16 mouse cellular contexts compared by ENCODE assay signal in the genomic region with DNA sequence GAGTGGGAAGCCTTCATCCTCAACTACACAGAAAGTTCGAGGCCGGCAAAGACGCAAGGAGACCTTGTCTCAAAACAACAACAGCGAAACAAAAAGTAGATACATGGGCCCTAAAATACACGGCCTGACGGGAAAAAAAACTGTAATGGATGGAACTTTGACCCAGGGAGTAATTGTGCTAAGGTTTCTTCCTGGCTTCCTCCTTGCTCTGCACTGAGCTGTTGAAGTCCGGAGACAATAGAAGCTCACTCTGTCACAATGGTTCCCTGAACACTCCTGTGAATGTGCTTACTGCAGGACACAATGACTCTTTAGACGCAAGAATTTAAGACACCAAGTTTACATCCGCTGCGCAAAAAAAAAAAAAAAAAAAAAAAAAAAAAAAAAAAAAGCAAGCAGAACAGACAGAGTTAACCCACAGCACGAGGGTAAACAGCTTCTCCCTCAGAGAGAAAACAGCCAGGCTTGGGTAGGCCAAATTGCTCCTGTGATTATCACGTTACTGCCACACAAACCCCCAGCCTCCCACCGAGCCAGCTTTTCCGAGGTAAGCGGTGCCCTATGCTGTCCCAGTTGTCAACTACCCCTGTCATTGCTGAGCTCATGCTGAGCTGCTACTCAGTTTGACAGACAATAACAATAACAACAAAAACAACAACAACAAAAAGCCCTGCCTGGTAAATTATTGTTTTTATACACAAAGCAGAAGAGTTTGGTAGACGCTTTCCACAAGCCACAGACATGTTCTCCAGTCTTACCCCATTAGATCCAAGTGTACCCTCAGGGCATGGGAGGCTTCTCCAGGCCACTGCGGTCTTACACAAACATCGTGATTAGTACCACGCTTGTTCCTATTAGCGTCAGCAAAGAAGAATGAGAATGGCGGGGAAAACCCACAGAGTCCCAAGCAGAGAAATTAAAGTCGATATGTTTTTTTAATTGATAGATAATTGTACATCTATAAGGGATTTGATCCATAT.
A peak's percentile ranks its signal among the peaks of the same experiment; 100 is the strongest.
DNase-seq lines count a peak whose midpoint lies in the region; ATAC-seq lines count a peak whose summit lies in the region.
"Had no signal": no experiment of that assay in that cellular context is flagged by ENCODE, and none has a peak within 500 bp of the region (broad histone marks: within the 10 kb centered on the region; RNA-seq: fewer than 3 reads in every experiment).

No protein-coding gene starts in this region.

- peaks cover 10% of the 10 kb centered on the region; the same call in 1 of the 2 replicates for H3K4me1 ChIP-seq in midbrain, embryonic 11.5 days (ENCODE audit: control insufficient read depth, insufficient read depth, low read length)
- peaks cover 11% of the 10 kb centered on the region for H3K4me1 ChIP-seq in midbrain, embryonic 16.5 days (ENCODE audit: control insufficient read depth, insufficient read depth, low read length)
- peaks cover 19% of the 10 kb centered on the region for H3K4me1 ChIP-seq in embryonic facial prominence, embryonic 13.5 days
- H3K4me1 ChIP-seq: stomach, embryonic 15.5 days had no signal

- intact Hi-C loops in heart, postnatal 10 days (cut with DNase I) = no loop called here

- peaks cover 5% of the 10 kb centered on the region; the same call in 1 of the 2 replicates for H3K27me3 ChIP-seq in midbrain, embryonic 11.5 days (ENCODE audit: control insufficient read depth, insufficient read depth, low read length)
- no peaks in the 10 kb centered on the region for H3K27me3 ChIP-seq in midbrain, embryonic 16.5 days (ENCODE audit: control insufficient read depth, insufficient read depth, low read depth, low read length)
- peaks cover 8% of the 10 kb centered on the region for H3K27me3 ChIP-seq in embryonic facial prominence, embryonic 13.5 days
- H3K27me3 ChIP-seq: stomach, embryonic 15.5 days had no signal

- peak; percentile 88 for DNase-seq in heart, adult 11 months
- no peak for DNase-seq in heart, postnatal 10 days
- peak; percentile 87 for DNase-seq in midbrain, embryonic 11.5 days (ENCODE audit: low spot score, missing footprints)
- DNase-seq in retina, embryonic 14.5 days (ENCODE audit: low spot score) = peak; percentile 30
- no peak for DNase-seq in cerebellum, adult 11 months
- DNase-seq in ovary, postnatal 36 days (ENCODE audit: low spot score) = no peak
- DNase-seq: adrenal gland, adult 8-10 months; layer of hippocampus, adult 9-11 months; left cerebral cortex, postnatal 4 days; liver, postnatal 0 days; right cerebral cortex, postnatal 25 days; thymus, postnatal 4 days had no signal

- H3K9me3 ChIP-seq in midbrain, embryonic 11.5 days (ENCODE audit: control insufficient read depth, low read length) = no peaks in the 10 kb centered on the region
- no peaks in the 10 kb centered on the region for H3K9me3 ChIP-seq in midbrain, embryonic 16.5 days (replicated peaks; ENCODE audit: control insufficient read depth, low read length, poor library complexity, severe bottlenecking)
- H3K9me3 ChIP-seq in embryonic facial prominence, embryonic 13.5 days = no peaks in the 10 kb centered on the region
- H3K9me3 ChIP-seq: stomach, embryonic 15.5 days had no signal

- no peak for ATAC-seq in midbrain, embryonic 11.5 days (ENCODE audit: low FRiP score)
- ATAC-seq in midbrain, embryonic 16.5 days = no peak
- ATAC-seq in embryonic facial prominence, embryonic 13.5 days (ENCODE audit: insufficient number of reproducible peaks, insufficient read depth, low FRiP score, low TSS enrichment, low read depth) = no peak
- ATAC-seq: inflammation-experienced regulatory T-cells, adult 6 months; liver, postnatal 0 days had no signal

- H3K9ac ChIP-seq in midbrain, embryonic 11.5 days (ENCODE audit: low read length) = no peak overlapping the region
- no peak overlapping the region for H3K9ac ChIP-seq in midbrain, embryonic 16.5 days (ENCODE audit: low read depth, low read length)
- no peak overlapping the region for H3K9ac ChIP-seq in embryonic facial prominence, embryonic 13.5 days
- H3K9ac ChIP-seq: liver, postnatal 0 days; stomach, embryonic 15.5 days had no signal

- no peak overlapping the region for H3K4me3 ChIP-seq in midbrain, embryonic 11.5 days (ENCODE audit: low read depth, low read length)
- H3K4me3 ChIP-seq in midbrain, embryonic 16.5 days (ENCODE audit: low read depth, low read length) = no peak overlapping the region
- H3K4me3 ChIP-seq in embryonic facial prominence, embryonic 13.5 days = no peak overlapping the region
- H3K4me3 ChIP-seq: stomach, embryonic 15.5 days had no signal

- H3K27ac ChIP-seq in midbrain, embryonic 11.5 days (ENCODE audit: low read depth, low read length) = no peak overlapping the region
- H3K27ac ChIP-seq in midbrain, embryonic 16.5 days (ENCODE audit: low read length) = no peak overlapping the region
- H3K27ac ChIP-seq in embryonic facial prominence, embryonic 13.5 days = 0 out of 2 replicates have a peak overlapping the region, but pooled peaks have one; percentile 7
- H3K27ac ChIP-seq: stomach, embryonic 15.5 days had no signal

- H3K4me2 ChIP-seq in midbrain, embryonic 11.5 days = 0 out of 2 replicates have a peak overlapping the region, but pooled peaks have one; percentile 22
- no peak overlapping the region for H3K4me2 ChIP-seq in midbrain, embryonic 16.5 days (ENCODE audit: low read length)
- H3K4me2 ChIP-seq in embryonic facial prominence, embryonic 13.5 days = peak overlapping the region; percentile 22; the same call in 1 of the 2 replicates
- H3K4me2 ChIP-seq: stomach, embryonic 15.5 days had no signal

- WGBS in midbrain, embryonic 11.5 days = 14% methylated on average over 22 of the region's 22 CpGs
- 15% methylated on average over 22 of the region's 22 CpGs for WGBS in midbrain, embryonic 16.5 days
- WGBS in embryonic facial prominence, embryonic 13.5 days = 12% methylated on average over 22 of the region's 22 CpGs

- no peaks in the 10 kb centered on the region for H3K36me3 ChIP-seq in midbrain, embryonic 11.5 days (ENCODE audit: control insufficient read depth, insufficient read depth, low read length)
- no peaks in the 10 kb centered on the region for H3K36me3 ChIP-seq in midbrain, embryonic 16.5 days (ENCODE audit: control insufficient read depth, insufficient read depth, low read length)
- H3K36me3 ChIP-seq in embryonic facial prominence, embryonic 13.5 days = no peaks in the 10 kb centered on the region
- H3K36me3 ChIP-seq: stomach, embryonic 15.5 days had no signal

Comparison
In these comparisons a context has a peak if more than half of its experiments do, and no peak if none do; other contexts are left out.
1. DNase-seq: peak in heart, adult 11 months (single experiment), midbrain, embryonic 11.5 days (single experiment) and retina, embryonic 14.5 days (single experiment); none in heart, postnatal 10 days (0 of 2), cerebellum, adult 11 months (single experiment) and ovary, postnatal 36 days (single experiment).